Mouse (Mus musculus) stomach, postnatal 0 days (tissue): ENCODE data around the gene Stk26. TPM values are rescaled to one million over a fixed set of nuclear protein-coding genes. Genes with fewer than 3 reads are reported as not detected.

Source experiments
- ATAC-seq: fragments of 200-750 bp; cut with Nextera tagmentation; 2 replicates; pipeline ENCODE4 v1.8.0; 2017; ENCODE audit not compliant: low FRiP score, low TSS enrichment
- DNase-seq: peaks from one replicate; pipeline ENCODE4 v3.0.0-alpha.2; 2016; ENCODE audit warnings: low spot score
- H3K27ac ChIP-seq: fragments of 300-500 bp; sonication (generic); replicated peaks from 2 replicates; pipeline ENCODE4 v1.5.1; 2014; ENCODE audit warnings: mild to moderate bottlenecking, control low read depth
- H3K27me3 ChIP-seq: fragments of 300-500 bp; sonication (generic); 2 replicates; pipeline ENCODE4 v1.6.1; 2014; ENCODE audit warnings: low read length; ENCODE audit not compliant: control insufficient read depth, insufficient read depth
- H3K36me3 ChIP-seq: fragments of 300-500 bp; sonication (generic); 2 replicates; pipeline ENCODE4 v1.6.1; 2014; ENCODE audit warnings: low read length, mixed read lengths; ENCODE audit not compliant: control insufficient read depth, insufficient read depth
- H3K4me1 ChIP-seq: fragments of 300-500 bp; sonication (generic); replicated peaks from 2 replicates; pipeline ENCODE4 v1.6.1; 2014; ENCODE audit warnings: antibody characterized with exemption; ENCODE audit not compliant: control insufficient read depth, insufficient read depth
- H3K4me2 ChIP-seq: fragments of 300-500 bp; sonication (generic); replicated peaks from 2 replicates; pipeline ENCODE4 v1.6.1; 2014; ENCODE audit warnings: low read depth, mild to moderate bottlenecking, control low read depth, moderate library complexity
- H3K4me3 ChIP-seq: fragments of 300-500 bp; sonication (generic); 2 replicates; pipeline ENCODE4 v1.5.1; 2014; ENCODE audit warnings: low read depth, low read length, control low read depth
- H3K9ac ChIP-seq: fragments of 300-500 bp; sonication (generic); 2 replicates; pipeline ENCODE4 v1.6.1; 2014; ENCODE audit warnings: mild to moderate bottlenecking, low read length, control low read depth, mixed read lengths
- H3K9me3 ChIP-seq: fragments of 300-500 bp; sonication (generic); 2 replicates; pipeline ENCODE4 v1.6.1; 2016; ENCODE audit warnings: low read length; ENCODE audit not compliant: control insufficient read depth
- CTCF ChIP-seq: IDR thresholded peaks from 2 replicates; pipeline ENCODE4 v1.5.1; 2016; ENCODE audit warnings: antibody characterized with exemption, low read depth, mild to moderate bottlenecking, moderate library complexity
- EP300 ChIP-seq: optimal IDR thresholded peaks from 2 replicates; pipeline ENCODE3; 2016; ENCODE audit warnings: antibody characterized with exemption
- WGBS: fragments of 180-500 bp; shearing (Covaris S2); extraction: QIAGEN DNeasy Blood & Tissue Kit; methylation state at CpG from one replicate; pipeline ENCODE4 v1.1.7; 2014; 5-methylcytosine and 5-hydroxymethylcytosine counted together
- polyA plus RNA-seq: library from polyadenylated mRNA; unstranded; fragments of >200 nt; fragmentation: Nextera tagmentation; extraction: Ambion mirVana; gene quantifications from 2 replicates; pipeline ENCODE4 v1.2.1, GENCODE M21; 2015

The Stk26 gene
- polyA plus RNA-seq: 3.5 and 4.5 TPM in 2 replicates

DNA sequence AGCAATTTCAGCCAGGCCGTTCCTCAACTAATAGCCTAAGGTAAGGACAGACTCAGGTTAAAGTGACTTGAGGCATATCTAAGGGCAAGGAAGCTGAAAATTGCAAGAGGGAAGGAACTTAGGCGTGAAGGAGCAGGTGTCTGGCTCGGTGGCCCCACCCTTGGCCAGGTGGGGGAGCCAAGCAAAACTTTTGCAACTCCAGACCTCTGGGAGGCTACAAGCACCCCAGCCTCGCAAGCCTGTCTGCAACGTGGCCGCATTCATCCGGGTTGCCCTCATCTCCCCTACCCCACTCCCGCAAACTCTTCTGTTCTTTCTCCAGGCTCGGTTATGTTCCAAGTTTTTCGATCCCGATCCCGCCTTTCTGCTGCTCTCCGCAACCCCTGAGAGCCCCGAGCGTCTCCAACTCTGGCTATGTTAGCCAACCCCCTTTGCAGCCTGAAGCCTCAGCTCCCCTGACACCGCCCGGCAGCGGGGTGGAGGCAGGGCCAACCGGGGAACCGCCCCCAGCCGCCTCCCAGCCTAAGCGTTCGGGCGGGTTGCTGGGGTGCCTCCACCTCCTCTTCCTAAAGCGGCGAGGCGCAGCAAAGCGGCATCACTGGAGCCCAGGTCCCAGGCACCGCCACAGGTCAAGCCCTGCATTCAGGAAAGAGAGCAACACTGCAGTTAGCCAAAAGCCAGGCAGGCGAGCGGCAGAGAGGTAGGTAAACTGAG is at the start of gene Stk26:
TSS of gene Stk26 (plus strand) at position 201 of the 714 bp plus-strand sequence.
- DNase-seq (peak; percentile 76), ATAC-seq (peak; percentile 94)
- peak within 1 kb of the TSS; percentile 50 for H3K9ac ChIP-seq
- H3K4me3 ChIP-seq: peak within 1 kb of the TSS; percentile 49
- no peaks in the 10 kb centered on the region for H3K27me3 ChIP-seq
- H3K36me3 ChIP-seq: no peaks in the 10 kb centered on the region
- H3K4me2 ChIP-seq: peak within 1 kb of the TSS; percentile 66
- WGBS: 17% methylated on average over 31 of the region's 31 CpGs
- H3K27ac ChIP-seq: peak within 1 kb of the TSS; percentile 45; the same call in 1 of the 2 replicates
- TF ChIP-seq EP300 (no peak), CTCF (0 out of 2 replicates have a peak, but pooled peaks have one; percentile 20)
- H3K9me3 ChIP-seq: no peaks in the 10 kb centered on the region
- H3K4me1 ChIP-seq: no peaks in the 10 kb centered on the region

DNA sequence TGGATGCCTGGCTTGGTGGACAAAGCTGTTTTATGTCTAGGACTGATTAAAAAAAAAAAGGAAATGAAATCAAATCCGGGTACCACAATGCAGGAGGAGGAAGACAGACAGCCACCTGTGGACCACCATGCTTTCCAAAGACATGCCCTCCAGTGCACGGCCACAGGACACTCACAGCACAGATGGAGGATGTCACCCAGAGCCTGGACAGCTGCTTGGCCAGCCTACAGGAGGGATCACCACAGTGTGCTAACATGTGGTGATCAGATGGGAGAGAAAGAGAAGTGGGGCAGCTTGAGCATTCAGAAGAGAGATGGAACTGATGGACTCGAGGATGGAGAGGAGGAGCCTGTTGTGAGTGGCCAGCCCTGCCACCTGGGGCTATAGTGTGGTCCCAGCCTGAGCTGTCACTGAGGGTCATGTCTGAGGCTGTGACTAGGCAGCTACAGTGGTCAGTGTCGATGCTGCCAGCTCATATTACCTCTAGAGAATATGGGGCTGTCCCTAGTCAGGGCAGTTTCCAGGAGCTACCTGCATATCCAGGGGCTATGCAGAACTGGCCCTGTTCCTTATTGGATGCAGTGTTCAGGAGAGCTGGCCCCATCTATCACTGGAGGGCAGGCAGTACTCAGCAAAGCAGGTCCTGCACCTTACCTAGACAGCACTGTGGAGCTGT is 47.7 kb upstream of the Stk26 start:
- DNase-seq: no peak
- Histone ChIP-seq H3K4me3 (no peak overlapping the region), H3K27me3 (no peaks in the 10 kb centered on the region), H3K27ac (no peak overlapping the region), H3K4me2 (no peak overlapping the region), H3K9ac (no peak overlapping the region), H3K9me3 (no peaks in the 10 kb centered on the region), H3K4me1 (no peaks in the 10 kb centered on the region), H3K36me3 (no peaks in the 10 kb centered on the region)
- ATAC-seq: no peak
- TF ChIP-seq CTCF (no peak), EP300 (no peak)
- WGBS: 49% methylated on average over 4 of the region's 4 CpGs

DNA sequence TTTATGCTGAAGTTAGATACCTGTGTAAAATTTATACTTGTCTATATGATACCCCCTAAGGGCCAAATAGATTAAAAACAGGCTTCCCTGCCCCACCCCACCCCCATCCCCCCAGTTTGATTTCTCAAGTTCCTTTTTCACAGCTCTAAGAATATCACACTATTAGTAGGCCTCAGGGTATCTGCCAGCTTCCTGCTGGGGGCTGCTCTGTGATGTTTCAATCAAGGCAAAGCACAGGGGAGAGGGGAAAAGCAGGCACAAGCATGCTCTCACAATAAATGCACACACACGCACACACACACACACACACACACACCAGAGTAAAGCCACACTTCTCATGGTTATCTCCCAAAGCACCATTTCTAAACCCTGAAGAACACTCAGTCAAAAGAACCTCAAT is 43.0 kb upstream of the Stk26 start:
- Histone ChIP-seq H3K9ac (no peak overlapping the region), H3K27me3 (no peaks in the 10 kb centered on the region), H3K27ac (no peak overlapping the region), H3K4me1 (no peaks in the 10 kb centered on the region), H3K36me3 (no peaks in the 10 kb centered on the region), H3K4me2 (no peak overlapping the region), H3K4me3 (no peak overlapping the region), H3K9me3 (no peaks in the 10 kb centered on the region)
- DNase-seq: no peak
- WGBS: 74% methylated on average over 1 of the region's 1 CpGs
- TF ChIP-seq EP300 (no peak), CTCF (no peak)
- no peak for ATAC-seq

DNA sequence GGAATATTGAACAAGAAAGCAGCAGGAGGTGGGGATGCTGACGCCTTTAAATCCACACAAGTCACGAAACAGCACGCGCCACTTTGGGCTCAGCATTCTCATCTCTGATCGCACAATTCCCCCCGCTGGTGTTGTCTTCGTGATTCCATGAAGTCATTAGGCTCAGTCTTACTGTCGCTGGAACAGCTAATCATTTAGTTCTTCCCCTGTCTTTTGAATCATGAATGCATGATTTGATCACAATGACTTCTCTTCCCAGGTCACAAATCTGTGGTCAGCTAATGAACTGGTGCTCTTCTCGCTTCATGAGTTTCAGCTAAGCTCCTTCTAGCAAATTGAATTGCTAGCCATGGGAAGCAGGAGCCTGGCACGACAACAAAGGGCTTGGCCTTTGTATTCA is 42.3 kb upstream of the Stk26 start:
- no peaks in the 10 kb centered on the region for H3K27me3 ChIP-seq
- TF ChIP-seq CTCF (no peak), EP300 (no peak)
- WGBS: 80% methylated on average over 10 of the region's 10 CpGs
- no peak overlapping the region for H3K9ac ChIP-seq
- DNase-seq (no peak), ATAC-seq (no peak)
- H3K4me3 ChIP-seq: no peak overlapping the region
- H3K9me3 ChIP-seq: no peaks in the 10 kb centered on the region
- H3K36me3 ChIP-seq: no peaks in the 10 kb centered on the region
- H3K27ac ChIP-seq: no peak overlapping the region
- H3K4me1 ChIP-seq: no peaks in the 10 kb centered on the region
- no peak overlapping the region for H3K4me2 ChIP-seq

DNA sequence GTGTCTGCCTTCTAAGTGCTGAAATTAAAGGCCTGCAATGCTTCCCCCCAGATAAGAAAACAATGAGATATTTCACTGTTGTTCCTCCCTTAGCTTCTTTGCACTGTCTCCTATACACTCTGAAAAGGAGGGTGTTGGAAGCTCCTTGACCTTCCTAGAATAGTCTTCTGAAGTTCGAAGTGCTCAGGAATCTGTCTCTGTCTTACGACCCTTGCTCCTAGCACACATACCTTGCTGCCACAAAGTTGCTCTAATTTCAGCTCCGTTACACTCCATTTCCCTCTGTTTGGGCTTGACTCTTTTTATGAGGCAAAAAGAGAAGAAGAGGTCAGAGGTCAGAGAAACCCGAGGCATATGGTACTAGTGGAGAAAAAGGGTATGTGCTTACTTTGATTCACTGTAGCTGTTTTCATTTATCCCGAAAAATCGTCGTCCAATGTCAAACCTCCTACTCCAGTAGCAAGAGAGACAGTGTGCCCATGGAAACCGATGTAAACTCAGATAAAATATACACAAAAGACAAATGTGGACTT is 41.1 kb upstream of the Stk26 start:
- no peak overlapping the region for H3K9ac ChIP-seq
- DNase-seq (no peak), ATAC-seq (no peak)
- no peak overlapping the region for H3K4me2 ChIP-seq
- no peaks in the 10 kb centered on the region for H3K4me1 ChIP-seq
- H3K4me3 ChIP-seq: no peak overlapping the region
- no peaks in the 10 kb centered on the region for H3K36me3 ChIP-seq
- no peaks in the 10 kb centered on the region for H3K9me3 ChIP-seq
- no peaks in the 10 kb centered on the region for H3K27me3 ChIP-seq
- H3K27ac ChIP-seq: no peak overlapping the region
- 54% methylated on average over 8 of the region's 8 CpGs for WGBS
- no peak for TF ChIP-seq EP300
- no peak for TF ChIP-seq CTCF

DNA sequence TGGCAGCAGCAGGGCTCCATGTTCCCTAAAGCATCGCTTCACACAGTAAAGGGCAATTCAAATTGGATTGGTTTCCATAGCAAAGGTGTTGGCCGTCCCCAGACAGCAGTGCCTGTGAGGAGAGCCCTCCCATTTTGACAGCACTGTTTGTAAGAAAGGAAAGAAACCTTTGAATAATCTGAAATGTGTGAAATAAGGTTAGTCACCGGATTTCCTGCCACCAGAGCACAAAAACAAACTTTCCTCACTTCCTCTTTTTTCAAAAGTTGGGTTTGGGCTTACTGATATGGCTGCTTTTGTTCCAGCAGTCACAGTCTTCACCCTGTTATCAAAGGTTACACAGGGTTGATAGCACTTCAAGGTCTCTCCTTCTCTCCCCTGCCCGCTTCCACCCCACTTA is 35.2 kb upstream of the Stk26 start:
- TF ChIP-seq CTCF: no peak
- no peak for TF ChIP-seq EP300
- Histone ChIP-seq H3K36me3 (no peaks in the 10 kb centered on the region), H3K9ac (no peak overlapping the region), H3K4me2 (no peak overlapping the region), H3K9me3 (no peaks in the 10 kb centered on the region), H3K4me1 (no peaks in the 10 kb centered on the region), H3K4me3 (no peak overlapping the region), H3K27me3 (no peaks in the 10 kb centered on the region), H3K27ac (no peak overlapping the region)
- DNase-seq (no peak), ATAC-seq (no peak)
- 51% methylated on average over 4 of the region's 4 CpGs for WGBS
